Mouse (Mus musculus) embryonic facial prominence, embryonic 10.5 days (tissue): ENCODE results near the gene Snd1. TPM values are rescaled to one million over a fixed set of nuclear protein-coding genes. Genes with fewer than 3 reads are reported as not detected.

Experiments
- DNase-seq: peaks from one replicate; pipeline ENCODE4 v3.0.0-alpha.2; 2017; ENCODE audit warnings: low spot score
- H3K27ac ChIP-seq: fragments of 300-500 bp; sonication (generic); replicated peaks from 2 replicates; pipeline ENCODE4 v1.5.1; 2016; ENCODE audit warnings: mild to moderate bottlenecking
- H3K27me3 ChIP-seq: fragments of 300-500 bp; sonication (generic); replicated peaks from 2 replicates; pipeline ENCODE4 v1.6.1; 2016; ENCODE audit warnings: low read depth, mild to moderate bottlenecking; ENCODE audit not compliant: poor library complexity, severe bottlenecking
- H3K36me3 ChIP-seq: fragments of 300-500 bp; sonication (generic); replicated peaks from 2 replicates; pipeline ENCODE4 v1.6.1; 2016; ENCODE audit warnings: mild to moderate bottlenecking, moderate library complexity
- H3K4me1 ChIP-seq: fragments of 300-500 bp; sonication (generic); 2 replicates; pipeline ENCODE4 v1.6.1; 2016
- H3K4me3 ChIP-seq: fragments of 300-500 bp; sonication (generic); 2 replicates; pipeline ENCODE4 v1.5.1; 2016; ENCODE audit warnings: mild to moderate bottlenecking, moderate library complexity
- H3K9me3 ChIP-seq: fragments of 300-500 bp; sonication (generic); 2 replicates; pipeline ENCODE4 v1.6.1; 2016; ENCODE audit warnings: mild to moderate bottlenecking
- WGBS: fragments of 180-500 bp; shearing (Covaris S2); methylation state at CpG from one replicate; pipeline ENCODE4 v1.1.7; 2016; 5-methylcytosine and 5-hydroxymethylcytosine counted together
- polyA plus RNA-seq: library from polyadenylated mRNA; unstranded; fragments of >200 nt; fragmentation: Nextera tagmentation; extraction: Ambion mirVana; gene quantifications from 2 replicates; pipeline ENCODE4 v1.2.1, GENCODE M21; 2016

Snd1 gene
- polyA plus RNA-seq, 1 experiment from 2014 or later, result 119 TPM

GRCm38 (mm10) chr6:28825894-28826293 is 351.0 kb downstream of the Snd1 start:
- H3K9me3 ChIP-seq, result no peaks in the 10 kb centered on the region
- no peak overlapping the region for H3K4me3 ChIP-seq
- WGBS, result 75% methylated on average over 3 of the region's 3 CpGs
- peaks cover 11% of the 10 kb centered on the region for H3K36me3 ChIP-seq
- no peak overlapping the region for H3K27ac ChIP-seq
- no peak for DNase-seq
- peaks cover 6% of the 10 kb centered on the region; the same call in 1 of the 2 replicates for H3K4me1 ChIP-seq
- peaks cover 15% of the 10 kb centered on the region for H3K27me3 ChIP-seq

- 74% methylated on average over 9 of the region's 9 CpGs for WGBS
- DNase-seq, result no peak
- Histone ChIP-seq H3K36me3 (peaks cover 11% of the 10 kb centered on the region), H3K27ac (no peak overlapping the region), H3K4me1 (peaks cover 14% of the 10 kb centered on the region), H3K27me3 (peaks cover 24% of the 10 kb centered on the region), H3K9me3 (no peaks in the 10 kb centered on the region), H3K4me3 (no peak overlapping the region)
Measured at GRCm38 (mm10) chr6:28826689-28827389, 351.9 kb downstream of the Snd1 start.

- Histone ChIP-seq H3K27me3 (peaks cover 31% of the 10 kb centered on the region), H3K27ac (no peak overlapping the region), H3K9me3 (no peaks in the 10 kb centered on the region), H3K4me3 (no peak overlapping the region; the same call in 1 of the 2 replicates), H3K4me1 (peaks cover 20% of the 10 kb centered on the region), H3K36me3 (peaks cover 11% of the 10 kb centered on the region)
- WGBS, result 43% methylated on average over 3 of the region's 3 CpGs
- DNase-seq, result no peak
Measured at GRCm38 (mm10) chr6:28827565-28827964, 352.6 kb downstream of the Snd1 start.

- peak; percentile 17 for DNase-seq
Measured at GRCm38 (mm10) chr6:28828593-28828992, 353.7 kb downstream of the Snd1 start.

DNA sequence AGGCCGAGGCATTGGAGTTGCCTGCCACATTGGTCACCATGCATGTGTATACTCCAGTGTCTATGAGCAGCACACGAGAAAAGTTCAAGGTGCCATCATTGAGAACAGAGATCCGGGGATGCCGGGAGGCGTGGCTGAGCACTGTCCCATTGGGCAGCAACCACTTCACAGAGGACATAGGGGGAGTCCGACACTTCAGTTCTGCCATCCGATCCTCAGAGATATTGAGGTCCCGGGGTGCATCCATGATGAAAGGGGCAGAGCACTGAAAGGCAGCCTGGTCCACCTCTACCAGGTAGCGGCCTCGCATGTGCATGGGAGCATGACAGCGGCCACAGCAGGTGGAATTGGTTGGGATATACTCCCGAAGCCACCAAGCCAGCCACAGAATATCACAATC is 355.4 kb downstream of the Snd1 start:
- Histone ChIP-seq H3K4me3 (no peak overlapping the region), H3K9me3 (no peaks in the 10 kb centered on the region), H3K4me1 (peaks cover 35% of the 10 kb centered on the region), H3K27ac (no peak overlapping the region), H3K36me3 (peaks cover 11% of the 10 kb centered on the region), H3K27me3 (peaks cover 58% of the 10 kb centered on the region)
- no peak for DNase-seq
- 92% methylated on average over 12 of the region's 12 CpGs for WGBS

More at GRCm38 (mm10) chr6:28828593-28828992, 353.7 kb downstream of the Snd1 start:
- Histone ChIP-seq H3K9me3 (no peaks in the 10 kb centered on the region), H3K27me3 (peaks cover 41% of the 10 kb centered on the region), H3K36me3 (peaks cover 11% of the 10 kb centered on the region), H3K27ac (no peak overlapping the region), H3K4me1 (peaks cover 30% of the 10 kb centered on the region), H3K4me3 (peak overlapping the region; percentile 21; the same call in 1 of the 2 replicates)
- WGBS, result 42% methylated on average over 6 of the region's 6 CpGs

DNA sequence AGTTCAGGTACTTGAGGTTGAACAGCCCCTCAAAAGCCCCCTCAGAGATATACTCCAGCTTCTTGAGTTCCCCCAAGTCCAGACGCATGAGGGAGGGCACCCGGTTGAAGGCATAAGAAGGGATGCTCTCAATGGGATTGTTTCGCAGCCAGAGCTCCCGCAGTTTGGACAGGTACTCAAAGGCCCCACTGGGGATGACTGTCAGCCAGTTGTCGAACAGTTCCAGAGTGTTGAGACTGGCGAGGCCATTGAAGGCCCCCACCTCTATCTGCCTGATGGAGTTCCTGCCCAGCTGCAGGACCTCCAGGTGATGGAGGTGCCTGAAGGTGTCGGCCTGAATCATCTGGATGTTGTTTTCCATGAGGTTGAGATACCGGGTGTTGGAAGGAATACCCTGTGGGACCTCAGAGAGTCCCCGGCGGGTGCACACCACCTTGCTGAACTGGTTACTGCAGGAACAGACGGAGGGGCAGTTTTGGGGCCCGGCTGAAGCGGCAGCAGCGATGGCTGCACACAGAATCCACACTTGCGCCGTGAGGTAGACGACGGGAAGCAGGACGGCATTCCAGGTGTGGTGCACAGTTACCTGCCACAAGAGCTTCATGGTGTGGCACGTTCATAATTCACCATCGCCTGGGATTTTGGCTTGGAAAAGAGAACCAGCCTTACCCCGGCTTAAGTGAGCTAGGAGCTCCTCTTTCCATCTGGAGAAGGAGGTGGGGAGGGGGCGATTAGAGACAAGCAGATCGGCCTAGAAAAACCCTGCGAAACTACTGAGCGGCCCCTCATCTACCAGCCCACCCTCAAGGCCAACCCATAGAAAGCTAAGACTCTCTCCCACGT is 356.3 kb downstream of the Snd1 start, which contains the start of gene Lrrc4:
Gene Lrrc4, minus strand, starts transcription at position 737 of the 843 bp plus-strand sequence.
- Histone ChIP-seq H3K4me1 (peaks cover 35% of the 10 kb centered on the region), H3K9me3 (no peaks in the 10 kb centered on the region), H3K27ac (peak within 1 kb of the TSS; percentile 85), H3K36me3 (peaks cover 9% of the 10 kb centered on the region), H3K4me3 (peak within 1 kb of the TSS; percentile 75), H3K27me3 (peaks cover 64% of the 10 kb centered on the region)
- DNase-seq, result peak; percentile 22
- WGBS, result 20% methylated on average over 27 of the region's 27 CpGs

DNA sequence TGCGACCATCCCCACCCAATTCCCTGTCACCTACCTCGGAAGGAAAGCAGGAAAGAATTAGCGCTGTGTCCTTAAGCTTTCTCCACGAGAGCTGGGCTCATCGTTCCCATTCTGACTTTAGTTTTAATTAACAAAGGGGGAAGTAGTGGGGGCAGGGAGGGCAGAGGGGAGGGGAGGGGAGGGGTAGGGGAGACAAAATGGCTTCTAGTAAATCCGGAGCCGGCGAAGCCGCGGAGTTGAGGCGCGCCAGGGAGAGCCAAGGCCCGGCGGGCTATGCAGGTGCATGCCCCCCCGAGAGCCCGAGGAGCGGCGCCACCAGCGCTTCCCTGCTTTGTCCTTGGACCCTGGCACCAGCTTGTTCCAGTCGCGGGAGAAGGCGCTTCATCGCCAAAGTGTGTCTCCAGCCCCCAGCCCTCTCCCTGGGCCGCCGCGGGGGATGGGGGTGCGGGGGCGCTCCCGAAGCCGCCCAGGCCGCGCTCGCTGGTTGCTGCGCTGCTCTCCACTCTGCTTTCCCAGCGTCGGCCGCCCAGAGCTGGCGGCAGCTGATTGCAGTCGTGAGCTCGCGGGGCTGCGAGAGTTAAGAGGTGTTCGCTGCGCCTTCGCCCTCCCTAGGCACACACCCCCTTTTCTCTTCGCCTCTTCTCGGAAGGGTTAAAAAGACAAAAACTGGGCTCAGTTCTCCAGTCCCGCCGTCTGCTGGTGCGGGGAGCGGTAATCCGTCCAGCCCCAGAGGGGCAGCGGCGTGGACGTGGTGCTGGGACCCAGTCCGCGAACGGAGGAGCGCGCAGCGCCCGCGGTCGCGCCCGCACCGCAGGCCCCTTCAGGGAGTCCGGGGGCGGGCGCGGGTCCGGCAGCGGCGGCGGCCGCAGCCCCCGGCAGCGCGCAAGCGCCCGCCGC is 357.2 kb downstream of the Snd1 start:
- no peaks in the 10 kb centered on the region for H3K9me3 ChIP-seq
- H3K27ac ChIP-seq, result peak overlapping the region; percentile 85
- peak overlapping the region; percentile 75 for H3K4me3 ChIP-seq
- H3K27me3 ChIP-seq, result peaks cover 64% of the 10 kb centered on the region
- peaks cover 35% of the 10 kb centered on the region for H3K4me1 ChIP-seq
- H3K36me3 ChIP-seq, result peaks cover 9% of the 10 kb centered on the region
- peak; percentile 71 for DNase-seq
- under 1% methylated on average over 81 of the region's 82 CpGs for WGBS

- H3K27me3 ChIP-seq, result peaks cover 64% of the 10 kb centered on the region
- peak overlapping the region; percentile 75 for H3K4me3 ChIP-seq
- DNase-seq, result peak; percentile 75
- no peaks in the 10 kb centered on the region for H3K9me3 ChIP-seq
- peaks cover 35% of the 10 kb centered on the region for H3K4me1 ChIP-seq
- H3K36me3 ChIP-seq, result peaks cover 9% of the 10 kb centered on the region
- H3K27ac ChIP-seq, result peak overlapping the region; percentile 85
- under 1% methylated on average over 58 of the region's 58 CpGs for WGBS
Measured at GRCm38 (mm10) chr6:28832751-28833291, 357.9 kb downstream of the Snd1 start.

DNA sequence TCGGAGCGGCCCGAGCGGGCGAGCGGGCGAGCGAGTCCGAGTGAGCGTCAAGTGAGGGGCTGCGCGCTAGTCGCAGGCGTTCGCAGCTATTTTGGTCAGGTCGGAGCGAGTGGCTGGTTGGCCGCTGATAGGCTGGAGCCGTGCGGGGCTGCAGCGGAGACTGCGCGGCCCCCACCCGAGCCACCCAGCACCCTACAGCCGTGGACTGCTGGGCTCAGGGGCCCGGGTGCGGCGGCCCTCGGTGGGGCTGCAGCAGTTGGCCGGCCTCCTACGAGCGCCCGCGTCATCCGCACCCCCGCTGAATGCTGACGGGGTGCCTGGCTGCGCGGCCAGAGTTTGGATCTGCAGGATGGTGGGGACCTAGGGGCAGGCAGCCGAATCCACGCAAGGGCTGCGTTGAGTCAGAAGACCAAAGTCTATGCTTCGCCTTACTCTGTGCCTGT is 358.5 kb downstream of the Snd1 start:
- Histone ChIP-seq H3K4me1 (peaks cover 35% of the 10 kb centered on the region), H3K36me3 (peaks cover 9% of the 10 kb centered on the region), H3K27ac (peak overlapping the region; percentile 85), H3K27me3 (peaks cover 64% of the 10 kb centered on the region), H3K4me3 (peak overlapping the region; percentile 75), H3K9me3 (no peaks in the 10 kb centered on the region)
- under 1% methylated on average over 43 of the region's 43 CpGs for WGBS
- DNase-seq, result peak; percentile 65

DNA sequence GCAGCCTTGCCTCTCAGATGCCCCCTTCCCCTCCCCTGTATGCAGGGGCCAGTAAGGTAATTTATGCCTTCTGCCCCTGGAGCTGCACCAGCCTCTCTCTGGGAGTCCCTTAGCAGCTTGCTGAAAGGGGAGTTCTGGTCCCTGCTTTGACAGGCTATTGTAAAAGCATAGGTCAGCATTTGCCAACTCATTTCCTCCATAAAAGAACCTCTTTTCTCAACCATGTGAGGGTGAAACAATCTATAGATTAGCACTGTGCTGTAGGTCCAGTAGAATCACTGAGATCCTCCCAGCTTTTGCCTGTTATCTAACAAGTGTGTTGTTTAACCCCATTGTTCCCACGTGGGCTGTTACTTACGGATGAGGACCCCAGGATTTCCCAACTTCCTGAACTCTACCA is 359.1 kb downstream of the Snd1 start:
- peaks cover 29% of the 10 kb centered on the region for H3K4me1 ChIP-seq

GRCm38 (mm10) chr6:28836600-28836999 is 361.7 kb downstream of the Snd1 start:
- Histone ChIP-seq H3K4me1 (peaks cover 24% of the 10 kb centered on the region), H3K27me3 (peaks cover 42% of the 10 kb centered on the region), H3K27ac (no peak overlapping the region), H3K9me3 (no peaks in the 10 kb centered on the region), H3K4me3 (no peak overlapping the region), H3K36me3 (no peaks in the 10 kb centered on the region)
- DNase-seq, result no peak

More for the DNA sequence above, 359.1 kb downstream of the Snd1 start:
- WGBS, result 34% methylated on average over 2 of the region's 2 CpGs
- peaks cover 9% of the 10 kb centered on the region for H3K36me3 ChIP-seq
- no peak for DNase-seq
- H3K27me3 ChIP-seq, result peaks cover 64% of the 10 kb centered on the region
- no peaks in the 10 kb centered on the region for H3K9me3 ChIP-seq
- H3K4me3 ChIP-seq, result peak overlapping the region; percentile 75
- no peak overlapping the region for H3K27ac ChIP-seq
